Mouse (Mus musculus) gastrocnemius, adult 8-10 months (tissue): Measurements from ENCODE around the gene Ube4b. TPM values are rescaled to one million over a fixed set of nuclear protein-coding genes. Genes with fewer than 3 reads are reported as not detected.
"Not testable (repeated sequence)": the region's sequence is repeated elsewhere in the genome, so short reads cannot be mapped to it uniquely, and the experiment has no call there.

Source experiments
- DNase-seq, 2 experiments: peaks; one replicate each; pipeline ENCODE4 v3.0.0; 2022; ENCODE audit warnings: low spot score in 2 of 2
- total RNA-seq, 4 experiments: library from RNA; stranded (reverse); gene quantifications; 2 replicates each; pipeline ENCODE4 v1.2.4; 2022

The Ube4b gene
- total RNA-seq, 4 experiments from 2014 or later = 35.4 to 39.1 (median 35.6) TPM

GRCm38 (mm10) chr4:149431887-149432286 lies 5.3 kb upstream of the Ube4b start:
- not testable (repeated sequence) for DNase-seq

DNA sequence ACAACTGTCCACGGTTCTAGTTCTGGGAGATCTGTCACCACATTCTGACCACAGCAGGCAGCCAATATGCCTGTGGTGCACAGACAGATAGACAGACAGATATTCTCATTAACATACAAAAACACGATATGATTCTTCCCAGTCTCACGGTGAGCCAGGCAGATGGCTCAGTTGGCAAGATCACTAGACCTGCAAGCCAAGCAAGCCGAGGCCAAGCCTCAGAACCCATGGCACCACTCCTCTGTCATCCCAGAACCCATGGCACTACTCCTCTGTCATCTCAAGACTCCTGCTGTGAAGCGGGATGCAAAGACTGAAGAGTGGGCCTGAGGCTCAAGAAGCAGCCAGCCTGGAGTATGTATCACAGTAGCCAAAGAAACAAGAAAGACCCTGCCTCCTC lies 3.0 kb upstream of the Ube4b start:
- no peak for DNase-seq

GRCm38 (mm10) chr4:149425801-149426292 lies 702 bp downstream of the Ube4b start:
- peak in 1 of 2 experiments; percentile 17 for DNase-seq

GRCm38 (mm10) chr4:149424755-149425154 lies 1.8 kb downstream of the Ube4b start:
- DNase-seq = no peak

GRCm38 (mm10) chr4:149417854-149418365 lies 8.6 kb downstream of the Ube4b start:
- no peak for DNase-seq

DNA sequence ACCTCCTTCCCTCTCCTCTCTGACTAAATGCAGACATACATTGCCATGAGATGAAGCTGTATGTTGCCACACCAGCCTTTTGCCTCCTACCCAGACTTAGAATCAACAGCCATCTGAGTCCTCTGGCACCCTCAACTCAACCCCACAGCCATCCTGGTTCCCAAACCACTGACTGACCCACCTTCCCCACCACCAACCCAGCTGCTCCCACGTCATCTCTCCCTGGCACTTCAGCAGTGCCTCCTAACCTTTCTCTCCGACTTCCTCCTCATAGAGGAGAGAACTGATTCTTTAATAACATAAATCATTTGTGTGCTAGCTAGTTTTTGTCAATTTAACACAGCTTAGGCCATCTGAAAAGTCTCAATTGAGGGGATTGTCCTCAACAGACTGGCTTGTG lies 9.6 kb downstream of the Ube4b start:
- no peak for DNase-seq

GRCm38 (mm10) chr4:149416417-149416816 lies 10.1 kb downstream of the Ube4b start:
- DNase-seq = no peak

GRCm38 (mm10) chr4:149415651-149416169 lies 10.8 kb downstream of the Ube4b start:
- DNase-seq = no peak

GRCm38 (mm10) chr4:149414259-149414658 lies 12.3 kb downstream of the Ube4b start:
- DNase-seq = no peak

DNA sequence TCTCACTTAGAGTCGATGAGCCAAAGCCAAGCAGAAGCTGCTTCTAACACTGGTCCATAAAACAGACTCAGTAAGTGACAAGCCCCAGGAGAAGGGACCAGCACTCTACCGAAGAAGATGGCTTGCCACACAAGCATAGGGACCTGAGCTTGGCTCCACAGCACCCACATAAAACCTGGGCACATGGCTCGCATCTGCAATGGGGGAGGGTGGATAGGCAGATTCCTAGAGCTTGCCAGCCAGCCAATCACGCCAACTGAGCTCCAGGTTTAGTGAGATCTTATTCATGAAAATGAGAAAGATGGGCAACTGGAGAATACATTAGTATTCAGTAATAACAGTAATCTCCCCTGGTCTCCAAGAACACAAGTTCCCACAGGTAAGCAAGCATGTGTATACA lies 16.8 kb downstream of the Ube4b start:
- DNase-seq = no peak

GRCm38 (mm10) chr4:149408331-149408730 lies 18.2 kb downstream of the Ube4b start:
- DNase-seq = no peak

DNA sequence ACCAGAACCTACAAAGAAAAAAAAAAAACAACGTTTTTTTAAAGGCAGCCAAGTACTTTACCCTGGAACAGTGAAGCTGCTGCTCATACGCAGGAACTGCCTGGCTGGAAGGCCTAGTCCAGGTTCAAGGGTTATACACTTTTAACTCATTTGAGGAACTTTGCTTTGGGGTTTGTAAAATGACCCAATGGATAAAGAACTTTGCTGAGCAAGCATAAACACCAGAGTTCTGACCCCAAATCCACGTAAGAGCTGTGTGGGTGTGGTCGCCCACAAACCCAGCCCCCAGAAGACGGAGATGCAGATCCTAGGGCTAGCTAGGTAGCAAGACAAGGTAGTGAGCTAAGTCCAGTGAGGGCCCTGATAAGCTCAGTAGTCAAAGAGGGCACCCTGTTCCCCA lies 19.1 kb downstream of the Ube4b start:
- DNase-seq = no peak

DNA sequence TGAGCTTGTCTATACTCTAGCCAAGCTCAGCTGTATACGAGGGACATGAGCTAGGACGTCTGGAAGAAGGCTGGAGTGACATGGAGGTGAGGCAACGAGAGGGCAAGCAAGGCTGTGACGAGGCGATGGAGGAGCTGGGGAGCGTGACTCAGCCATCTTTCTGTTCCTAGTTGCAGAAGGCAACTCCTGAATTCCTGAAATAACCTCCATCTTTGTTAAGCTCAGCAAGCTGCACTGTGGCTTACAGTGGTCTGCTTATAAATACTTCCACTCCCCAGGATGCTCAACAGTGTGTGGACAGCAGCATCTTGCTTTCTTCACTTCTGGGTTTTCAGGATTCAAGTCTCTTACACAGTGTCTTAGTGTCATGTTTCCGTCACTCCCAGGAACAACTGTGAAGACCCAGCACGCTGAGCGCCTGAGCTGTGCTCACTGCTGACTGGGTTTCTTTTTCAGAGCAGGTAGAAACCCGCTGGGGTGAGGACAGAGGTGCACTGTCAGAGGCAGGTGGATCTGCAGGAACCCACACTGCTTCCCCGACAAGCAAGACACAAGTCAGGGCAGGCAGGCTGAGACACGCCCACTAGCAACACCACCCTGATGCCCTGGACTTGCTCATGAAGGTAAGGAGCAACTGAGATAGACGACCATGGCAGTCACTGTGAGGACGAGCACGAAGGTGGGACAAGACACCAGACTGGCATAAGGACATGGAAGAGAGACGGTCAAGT lies 20.7 kb downstream of the Ube4b start:
- DNase-seq = no peak

- DNase-seq = no peak
Measured at GRCm38 (mm10) chr4:149404640-149405465, 21.7 kb downstream of the Ube4b start.

GRCm38 (mm10) chr4:149403037-149403436 lies 23.5 kb downstream of the Ube4b start:
- no peak for DNase-seq

GRCm38 (mm10) chr4:149401591-149401982 lies 25.0 kb downstream of the Ube4b start:
- DNase-seq = peak in 1 of 2 experiments; percentile 27

DNA sequence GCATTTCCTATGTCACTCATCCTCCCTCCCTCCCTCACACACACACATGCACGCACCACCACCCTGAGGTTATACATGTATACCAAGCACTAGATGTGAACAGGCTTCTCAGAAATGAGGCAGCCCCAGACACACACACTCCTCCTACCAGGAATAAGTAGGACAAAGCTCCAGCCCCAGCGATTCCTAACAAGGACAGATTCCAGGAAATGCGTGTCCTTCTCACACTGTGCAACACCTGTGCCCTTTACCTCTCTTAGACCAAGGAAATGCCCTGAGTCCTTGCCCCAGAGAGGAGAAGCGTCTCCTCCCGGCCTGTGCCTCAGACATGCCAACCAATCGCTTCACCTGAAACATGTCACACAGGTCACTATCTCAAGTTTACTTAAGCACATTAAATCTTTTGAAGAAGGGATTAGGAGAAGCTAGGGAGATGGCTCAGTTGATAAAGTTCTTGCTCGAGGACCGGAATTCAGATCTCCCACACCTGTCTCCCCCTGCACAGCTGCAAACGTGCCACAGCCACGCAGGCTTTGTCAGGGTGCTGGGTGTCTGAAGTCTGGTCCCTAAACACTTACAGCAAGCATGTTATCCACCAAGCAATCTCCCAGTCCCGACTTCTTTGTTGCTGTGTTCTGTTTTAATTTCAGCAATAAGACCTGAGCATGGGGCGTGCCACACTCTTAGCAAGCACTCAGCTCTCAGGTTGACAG lies 25.5 kb downstream of the Ube4b start:
- no peak for DNase-seq

- no peak for DNase-seq
Measured at GRCm38 (mm10) chr4:149399331-149399910, 27.1 kb downstream of the Ube4b start.

- no peak for DNase-seq
Measured at GRCm38 (mm10) chr4:149398181-149398735, 28.3 kb downstream of the Ube4b start.

DNA sequence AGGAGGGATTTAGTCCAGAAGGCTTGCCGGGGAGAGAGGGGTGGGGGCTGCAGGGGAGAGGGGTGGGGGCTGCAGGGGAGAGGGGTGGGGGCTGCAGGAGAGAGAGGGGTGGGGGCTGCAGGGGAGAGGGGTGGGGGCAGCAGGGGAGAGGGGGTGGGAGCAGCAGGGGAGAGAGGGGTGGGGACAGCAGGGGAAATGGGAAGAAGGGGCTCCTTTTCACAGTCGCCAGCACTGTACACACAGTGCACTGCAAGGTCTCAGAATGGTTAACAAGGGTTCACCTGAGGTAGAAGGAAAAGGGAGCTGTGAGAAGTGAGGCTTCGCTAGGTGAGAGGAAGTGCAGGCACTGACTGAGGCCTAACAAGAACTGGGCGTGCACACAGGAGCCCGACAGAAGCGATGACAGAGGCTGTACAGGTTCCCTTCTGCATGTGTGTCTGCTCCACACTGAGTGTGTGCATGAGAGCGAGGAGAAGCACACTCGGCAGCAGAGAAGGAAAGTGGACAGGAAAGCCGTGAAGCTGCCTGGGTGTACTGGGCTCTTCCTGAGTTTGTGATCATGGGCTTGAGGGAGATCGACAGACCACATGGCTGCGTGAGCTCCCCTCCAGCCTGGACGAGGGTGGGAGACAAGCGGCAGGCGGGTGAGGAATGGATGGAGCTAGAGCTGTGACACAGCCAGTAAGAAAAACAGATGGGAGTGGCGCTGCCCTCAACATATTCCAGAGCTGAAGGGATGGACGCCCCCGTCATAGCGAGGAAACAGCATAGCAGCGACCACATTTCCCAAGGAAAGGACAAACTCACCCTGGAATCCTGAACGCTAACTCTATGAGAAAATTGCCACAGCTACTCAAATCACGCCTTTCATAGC lies 29.9 kb downstream of the Ube4b start:
- DNase-seq = no peak
